Mouse (Mus musculus): Measurements from ENCODE around the gene Tgif2.
"Not testable (repeated sequence)": the region's sequence is repeated elsewhere in the genome, so short reads cannot be mapped to it uniquely, and the experiment has no call there.

The Tgif2 gene

GRCm38 (mm10) chr2:156844715-156845114, 4.9 kb downstream of the Tgif2 start:
- DNase-seq = no peak

GRCm38 (mm10) chr2:156847653-156848052, 7.8 kb downstream of the Tgif2 start:
- no peak for DNase-seq

- no peak for DNase-seq
Observed at GRCm38 (mm10) chr2:156848526-156849182, 8.8 kb downstream of the Tgif2 start.

- no peak for DNase-seq
Observed at GRCm38 (mm10) chr2:156850505-156850904, 10.7 kb downstream of the Tgif2 start.

- DNase-seq = not testable (repeated sequence)
Observed at GRCm38 (mm10) chr2:156853584-156853983, 13.8 kb downstream of the Tgif2 start.

GRCm38 (mm10) chr2:156853999-156854771, 14.4 kb downstream of the Tgif2 start:
- peak; percentile 32 for DNase-seq

GRCm38 (mm10) chr2:156856311-156856710, 16.5 kb downstream of the Tgif2 start:
- DNase-seq = no peak

GRCm38 (mm10) chr2:156857385-156857791, 17.6 kb downstream of the Tgif2 start:
- DNase-seq = no peak

- no peak for DNase-seq
Observed at GRCm38 (mm10) chr2:156857835-156858234, 18.0 kb downstream of the Tgif2 start, which contains the start of gene 4930518I15Rik. Gene 4930518I15Rik (minus strand): TSS chr2:156857946.

- no peak for DNase-seq
Observed at GRCm38 (mm10) chr2:156858671-156859070, 18.9 kb downstream of the Tgif2 start.

GRCm38 (mm10) chr2:156862041-156862717, 22.4 kb downstream of the Tgif2 start:
- no peak for DNase-seq

- peak; percentile 99 for DNase-seq
Observed at GRCm38 (mm10) chr2:156862772-156863486, 23.1 kb downstream of the Tgif2 start, which contains the start of gene Rab5if. Gene Rab5if (plus strand): TSS chr2:156863128.

GRCm38 (mm10) chr2:156863487-156864160, 23.8 kb downstream of the Tgif2 start:
- DNase-seq = no peak

- DNase-seq = no peak
Observed at GRCm38 (mm10) chr2:156864481-156864880, 24.7 kb downstream of the Tgif2 start.

- DNase-seq = no peak
Observed at GRCm38 (mm10) chr2:156868994-156869393, 29.2 kb downstream of the Tgif2 start.

GRCm38 (mm10) chr2:156869554-156869953, 29.7 kb downstream of the Tgif2 start:
- no peak for DNase-seq

GRCm38 (mm10) chr2:156870519-156870918, 30.7 kb downstream of the Tgif2 start:
- no peak for DNase-seq

GRCm38 (mm10) chr2:156873629-156874028, 33.8 kb downstream of the Tgif2 start:
- peak; percentile 33 for DNase-seq

- no peak for DNase-seq
Observed at GRCm38 (mm10) chr2:156874047-156874759, 34.4 kb downstream of the Tgif2 start.

- no peak for DNase-seq
Observed at GRCm38 (mm10) chr2:156874760-156875510, 35.1 kb downstream of the Tgif2 start.

- DNase-seq = no peak
Observed at GRCm38 (mm10) chr2:156877726-156878125, 37.9 kb downstream of the Tgif2 start.

Data from right cerebral cortex, postnatal 25 days (tissue).